Mouse (Mus musculus) erythroid progenitor cell, adult 5-6 weeks (primary cell): ENCODE data around the gene B4galt3. TPM values are rescaled to one million over a fixed set of nuclear protein-coding genes. Genes with fewer than 3 reads are reported as not detected.

Experiments
- ATAC-seq: replicated peaks from 2 replicates; pipeline ENCODE4 v1.8.0; 2016; ENCODE audit warnings: moderate number of reproducible peaks, mild to moderate bottlenecking, moderate TSS enrichment, inconsistent platforms; ENCODE audit not compliant: poor library complexity, low FRiP score, severe bottlenecking
- total RNA-seq, 2 experiments: library from RNA; stranded (forward) in 1 of 2; stranded (reverse) in 1 of 2; fragments of 150-400 nt in 1 of 2; fragments of 186-747, 209-891 nt in 1 of 2; gene quantifications; 2 replicates each; pipeline versions ENCODE4 v1.2.3 to v1.2.4; 2015 to 2017; ENCODE audit warnings: low replicate concordance in 2 of 2

The B4galt3 gene
- total RNA-seq, 2 experiments from 2014 or later, result 19.7 to 26.8 TPM

DNA sequence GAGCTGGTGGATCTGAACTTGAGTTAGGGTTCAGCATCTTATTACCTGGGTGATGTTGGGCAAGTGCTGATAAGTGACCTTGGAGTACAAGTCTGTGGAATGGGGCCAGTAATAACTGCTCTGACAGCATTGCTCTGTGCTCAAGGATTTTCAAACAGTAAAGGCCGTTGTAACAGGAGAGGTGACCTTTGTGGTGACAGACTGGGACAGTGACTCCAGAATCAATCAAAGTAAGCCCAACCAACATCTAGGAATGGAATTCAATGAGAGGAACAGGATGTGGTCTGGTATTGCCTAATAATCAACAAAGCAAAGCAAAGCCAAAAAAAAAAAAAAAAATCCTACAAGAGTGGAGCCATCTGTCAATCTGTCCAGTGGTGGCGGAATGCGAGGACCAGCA is 9.8 kb upstream of the B4galt3 start:
- ATAC-seq, result no peak

DNA sequence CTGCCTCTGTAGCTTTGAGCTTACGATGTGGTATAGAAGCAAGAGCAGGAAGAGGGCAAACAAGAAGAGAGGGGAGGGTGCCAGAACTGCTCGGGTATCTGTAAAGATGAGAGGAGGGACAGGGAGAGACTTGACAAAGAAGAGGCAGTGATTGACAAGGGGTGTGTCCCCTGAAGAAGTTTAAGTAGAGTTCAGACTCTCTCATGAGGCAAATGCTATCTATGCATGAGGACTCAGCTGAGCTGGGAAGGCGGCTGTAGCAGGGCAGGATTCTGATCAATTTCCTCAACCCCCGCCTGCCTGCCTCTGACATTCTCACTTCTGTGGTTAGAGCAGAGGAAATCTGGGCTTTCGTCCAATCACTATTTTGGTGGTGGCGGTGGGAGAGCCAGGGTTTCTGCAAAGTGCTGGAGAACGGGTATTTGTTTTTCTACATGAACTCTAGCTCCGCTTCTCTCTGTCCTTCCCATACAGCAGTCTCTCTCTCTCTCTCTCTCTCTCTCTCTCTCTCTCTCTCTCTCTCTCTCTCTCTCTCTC is 7.5 kb upstream of the B4galt3 start:
- ATAC-seq, result no peak

DNA sequence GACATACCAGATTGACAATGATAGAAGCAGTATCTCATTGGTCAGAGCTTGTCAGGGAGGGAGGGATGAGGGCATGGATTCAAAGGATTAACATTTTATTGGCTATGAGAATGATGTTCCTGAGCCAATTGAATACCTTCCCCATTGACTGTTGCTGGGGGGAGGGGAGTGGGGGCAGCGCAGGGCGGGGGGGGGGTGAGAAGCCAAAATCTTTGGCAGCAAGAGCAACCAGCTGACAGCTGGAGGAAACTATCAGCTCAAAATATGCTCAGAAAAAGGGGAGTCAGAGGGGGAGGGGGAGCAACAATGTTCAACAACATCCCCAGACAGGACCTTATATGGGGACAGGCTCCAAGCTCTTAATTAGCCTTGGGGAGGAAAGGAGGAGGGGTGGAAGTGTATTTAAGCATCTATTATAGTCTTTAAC is 6.9 kb upstream of the B4galt3 start:
- no peak for ATAC-seq

DNA sequence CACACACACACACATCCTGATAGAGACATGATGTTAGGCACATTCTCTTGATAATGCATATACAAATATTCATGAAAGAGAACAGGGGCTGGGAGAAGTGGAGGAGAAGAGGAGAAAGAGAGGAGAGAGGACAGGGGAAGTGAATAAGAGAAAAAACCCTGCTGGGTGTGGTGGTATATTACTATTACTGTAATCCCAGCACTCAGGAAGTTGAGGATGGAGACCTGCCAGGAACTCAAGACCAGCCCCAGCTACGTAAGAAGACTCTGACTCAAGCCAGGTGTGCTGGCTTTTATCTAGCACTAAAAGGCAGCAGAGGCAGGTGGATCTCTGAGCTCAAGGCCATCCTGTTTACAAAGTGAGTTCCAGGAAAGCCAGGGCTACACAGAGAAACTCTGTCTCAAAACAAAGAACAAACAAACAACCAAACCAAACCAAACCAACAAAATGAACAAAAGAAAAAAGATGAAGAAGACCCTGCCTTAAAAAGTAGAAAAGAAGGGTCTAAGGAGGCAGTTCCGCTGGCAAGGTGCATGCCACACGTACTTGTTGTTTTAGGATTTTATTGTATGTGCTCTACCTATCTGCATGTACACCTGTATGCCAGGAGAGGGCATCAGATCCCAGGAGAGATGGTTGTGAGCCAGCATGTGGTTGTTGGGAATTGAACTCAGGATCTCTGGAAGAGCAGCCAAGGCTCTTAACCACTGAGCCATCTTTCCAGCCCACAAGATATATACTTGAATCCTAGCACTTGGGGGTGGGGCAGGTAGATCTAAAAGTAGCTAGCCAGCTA is 6.3 kb upstream of the B4galt3 start:
- 0 out of 2 replicates have a peak, but pooled peaks have one; percentile 66 for ATAC-seq

DNA sequence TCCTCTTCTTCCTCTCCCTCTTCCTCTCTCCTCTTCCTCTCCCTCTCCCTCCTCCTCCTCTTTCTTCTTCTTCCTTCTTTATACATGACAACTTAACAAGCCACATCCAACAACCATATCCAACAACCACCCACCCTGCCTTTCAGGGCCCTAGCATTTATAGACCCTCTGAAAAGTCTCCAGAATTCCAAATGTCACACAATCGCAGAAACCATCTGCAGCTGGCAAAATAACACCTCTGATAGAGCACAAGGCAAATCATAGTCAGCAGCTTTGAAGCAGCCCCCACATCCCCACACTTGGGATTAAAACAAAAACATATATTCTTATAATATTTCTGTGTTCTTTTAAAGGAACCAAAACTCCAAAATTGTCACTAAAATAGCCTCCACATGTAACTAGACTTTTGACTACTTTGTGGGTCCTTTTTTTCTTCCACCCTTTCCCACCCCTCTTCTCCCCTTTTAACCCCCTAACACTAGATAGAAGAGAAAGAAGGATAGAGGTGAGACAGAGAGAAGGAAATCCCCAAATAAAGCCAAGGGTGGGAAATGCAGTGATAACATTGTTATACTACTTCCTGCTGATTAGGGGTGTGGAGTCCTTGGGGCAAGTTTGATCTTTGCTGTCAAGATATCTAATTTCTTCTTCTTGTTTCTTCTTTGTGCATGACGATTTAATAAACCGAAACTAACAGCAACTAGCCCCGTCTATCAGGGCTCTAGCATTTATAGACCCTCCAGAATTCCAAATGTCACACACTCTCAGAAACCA is 4.0 kb upstream of the B4galt3 start:
- no peak for ATAC-seq

DNA sequence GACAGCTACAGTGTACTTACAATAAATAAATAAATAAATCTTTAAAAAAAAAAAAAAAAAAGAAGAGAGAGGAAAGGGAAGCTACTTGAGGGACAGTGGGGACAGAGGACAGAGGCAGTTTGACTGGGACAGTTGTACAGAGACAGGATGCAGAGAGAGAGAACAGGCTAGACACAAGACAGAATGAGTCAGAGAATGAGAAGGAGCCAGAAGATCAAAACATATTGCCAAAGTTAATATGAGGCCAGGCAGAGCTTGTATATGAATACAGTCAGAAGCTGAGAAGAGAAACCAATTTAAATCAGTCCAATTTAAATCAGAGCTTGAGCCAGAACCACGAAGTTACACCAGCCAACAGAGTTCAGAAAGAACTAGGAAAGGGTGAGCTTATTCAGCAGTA is 1.8 kb upstream of the B4galt3 start:
- no peak for ATAC-seq

DNA sequence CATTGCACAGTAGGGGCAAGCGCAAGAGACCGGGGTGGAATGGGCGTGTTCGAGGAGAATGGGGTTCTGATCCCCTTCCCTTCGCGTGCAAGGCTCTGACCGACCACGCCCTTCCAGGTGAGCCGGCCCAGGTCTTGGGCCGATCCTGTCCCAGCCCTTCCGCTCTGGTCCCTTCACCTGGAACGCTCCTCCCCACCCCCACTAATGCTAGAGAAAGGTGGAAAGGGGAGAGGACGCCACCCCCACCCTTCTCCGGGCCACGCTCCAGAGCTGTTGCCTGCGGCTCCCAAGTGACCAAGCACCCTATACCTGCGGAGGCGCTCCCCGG is 409 bp downstream of the B4galt3 start:
- peak; percentile 67 for ATAC-seq

DNA sequence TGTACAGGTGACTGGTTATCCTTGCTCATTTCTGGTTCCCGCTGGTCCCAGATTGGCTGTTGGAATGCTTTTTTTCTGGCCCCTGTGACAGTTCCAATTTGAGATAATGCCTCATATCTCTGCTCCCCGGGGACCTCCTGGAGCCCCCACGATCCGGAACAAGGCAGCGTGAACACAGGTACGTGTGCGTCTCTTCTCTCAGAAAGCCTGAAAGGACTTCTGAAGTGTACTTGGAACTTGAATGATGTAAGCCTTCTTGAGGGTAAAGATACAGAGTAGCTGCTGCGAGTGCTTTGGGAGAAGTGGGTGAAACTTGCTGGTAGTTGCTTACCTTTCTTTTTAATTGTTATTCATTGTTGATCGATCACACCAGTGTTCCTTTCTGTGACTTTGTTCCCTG is 1.1 kb downstream of the B4galt3 start:
- no peak for ATAC-seq

DNA sequence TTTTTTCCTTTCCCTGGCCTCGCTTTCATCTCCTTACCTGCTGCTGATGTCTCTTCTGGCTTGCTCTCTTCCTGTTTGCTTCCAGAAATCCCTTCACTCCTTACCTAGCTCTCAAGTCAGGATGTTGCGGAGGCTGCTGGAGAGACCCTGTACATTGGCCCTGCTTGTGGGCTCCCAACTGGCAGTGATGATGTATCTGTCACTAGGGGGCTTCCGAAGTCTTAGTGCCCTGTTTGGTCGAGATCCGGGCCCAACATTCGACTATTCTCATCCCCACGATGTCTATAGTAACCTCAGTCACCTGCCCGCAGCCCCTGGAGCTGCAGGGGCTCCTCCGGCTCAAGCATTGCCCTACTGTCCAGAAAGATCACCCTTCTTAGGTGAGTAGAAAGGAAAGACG is 1.5 kb downstream of the B4galt3 start:
- ATAC-seq, result no peak

DNA sequence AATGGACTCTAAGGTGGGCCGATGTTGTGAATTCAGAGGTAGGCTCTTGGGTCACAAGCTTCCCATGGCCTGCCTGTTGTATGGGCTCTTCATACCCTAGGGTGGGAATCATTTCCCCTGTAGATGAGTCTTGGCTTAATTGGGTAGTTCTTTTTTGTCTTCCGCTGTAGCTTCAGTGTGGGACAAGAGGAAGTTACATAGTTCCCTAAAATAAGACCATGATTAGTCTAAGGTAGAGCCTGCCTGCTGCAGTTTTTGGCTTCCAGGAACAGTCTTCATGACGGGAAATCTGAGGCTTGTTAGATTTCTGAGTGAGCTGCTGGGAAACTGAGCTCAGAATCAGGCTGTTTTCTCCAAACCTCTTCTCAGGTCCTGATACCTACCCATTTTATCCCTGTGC is 2.0 kb downstream of the B4galt3 start:
- ATAC-seq, result no peak

DNA sequence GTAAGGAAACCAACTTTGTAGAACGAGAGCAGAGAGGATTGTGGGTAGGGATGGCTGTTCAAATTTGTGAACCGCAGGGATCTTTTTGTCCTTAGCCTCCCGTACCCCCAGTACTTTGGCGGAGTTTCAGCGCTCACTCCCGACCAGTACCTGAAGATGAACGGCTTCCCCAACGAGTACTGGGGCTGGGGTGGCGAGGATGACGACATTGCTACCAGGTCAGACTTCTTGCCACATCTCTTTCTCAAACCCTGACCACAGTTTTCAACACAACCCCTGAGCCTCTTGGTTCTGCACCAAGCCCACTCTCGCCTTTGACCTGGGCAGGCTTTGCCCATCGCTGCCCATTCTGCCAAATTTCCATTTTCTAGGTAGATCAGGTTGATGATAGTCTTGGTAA is 4.0 kb downstream of the B4galt3 start:
- ATAC-seq, result no peak

DNA sequence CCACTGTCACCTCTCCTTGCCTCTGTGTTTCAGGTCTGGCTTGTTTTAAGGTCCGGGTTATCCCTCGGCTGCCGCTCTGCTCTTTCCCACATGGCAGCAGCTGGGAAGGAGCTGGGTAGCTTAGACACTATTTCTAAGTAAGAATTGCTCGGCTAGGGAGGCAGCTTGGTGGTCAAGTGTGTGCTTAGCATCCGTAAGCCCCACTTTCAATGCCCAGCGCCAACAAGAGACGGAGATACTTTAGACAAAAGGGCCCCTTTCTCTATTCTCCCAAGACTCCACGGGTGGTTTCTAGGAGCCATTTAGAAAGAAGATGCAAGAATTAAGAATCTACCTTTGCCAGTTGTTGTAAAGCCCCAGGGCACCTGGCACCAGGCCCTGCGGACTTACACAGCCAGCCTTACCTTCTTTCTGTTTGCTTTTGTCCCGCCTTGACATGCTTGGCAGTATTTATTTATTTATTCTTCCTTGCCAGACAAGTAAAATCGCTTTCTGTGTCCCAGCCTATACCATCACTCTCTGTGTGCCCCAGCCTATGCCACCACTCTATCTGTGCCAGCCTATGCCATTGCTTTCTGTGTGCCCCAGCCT is 5.1 kb downstream of the B4galt3 start:
- no peak for ATAC-seq

DNA sequence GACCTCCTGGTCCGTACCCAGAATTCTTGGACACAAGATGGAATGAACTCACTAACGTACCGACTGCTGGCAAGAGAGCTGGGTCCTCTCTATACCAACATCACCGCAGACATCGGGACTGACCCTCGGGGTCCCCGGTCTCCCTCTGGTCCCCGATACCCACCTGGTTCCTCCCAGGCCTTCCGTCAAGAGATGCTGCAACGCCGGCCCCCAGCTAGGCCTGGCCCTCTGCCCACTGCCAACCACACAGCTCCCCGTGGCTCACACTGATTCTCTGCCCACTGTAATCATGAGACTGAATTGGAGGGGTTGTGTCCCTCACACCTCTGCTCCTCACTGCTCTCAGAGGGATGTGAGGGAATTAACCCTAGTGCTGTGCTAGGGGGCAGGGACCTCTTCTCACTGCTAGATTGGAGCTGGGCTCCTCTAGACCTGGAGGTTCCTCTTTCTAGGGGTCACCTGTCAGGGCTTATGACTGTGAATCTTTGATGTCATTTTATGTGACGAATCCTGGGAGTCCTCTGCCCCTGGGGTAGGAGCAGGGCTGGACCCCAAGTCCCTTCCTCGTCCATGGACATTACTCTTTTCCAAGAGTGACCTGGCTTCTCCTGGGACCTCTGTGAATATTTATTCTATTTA is 6.1 kb downstream of the B4galt3 start:
- ATAC-seq, result no peak

DNA sequence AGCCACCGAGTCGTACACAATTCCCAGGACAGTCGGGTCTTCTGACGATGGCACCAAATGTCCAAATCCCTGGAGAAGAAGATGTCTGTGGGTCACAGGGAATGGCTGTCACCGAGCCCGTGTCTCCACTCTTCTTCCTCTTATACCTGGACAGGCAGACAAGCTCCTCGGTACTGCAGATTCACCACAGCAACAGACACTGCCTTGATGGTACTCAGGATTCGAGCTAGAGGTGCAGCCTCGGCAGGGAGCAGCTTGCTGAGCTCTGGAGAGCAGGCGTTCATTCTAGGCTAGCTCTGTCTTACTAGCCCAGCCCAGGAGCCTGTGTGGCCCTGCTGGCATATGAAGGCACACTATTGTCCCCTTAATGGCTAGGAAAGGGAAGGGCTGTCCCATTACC is 7.6 kb downstream of the B4galt3 start:
- ATAC-seq, result no peak

DNA sequence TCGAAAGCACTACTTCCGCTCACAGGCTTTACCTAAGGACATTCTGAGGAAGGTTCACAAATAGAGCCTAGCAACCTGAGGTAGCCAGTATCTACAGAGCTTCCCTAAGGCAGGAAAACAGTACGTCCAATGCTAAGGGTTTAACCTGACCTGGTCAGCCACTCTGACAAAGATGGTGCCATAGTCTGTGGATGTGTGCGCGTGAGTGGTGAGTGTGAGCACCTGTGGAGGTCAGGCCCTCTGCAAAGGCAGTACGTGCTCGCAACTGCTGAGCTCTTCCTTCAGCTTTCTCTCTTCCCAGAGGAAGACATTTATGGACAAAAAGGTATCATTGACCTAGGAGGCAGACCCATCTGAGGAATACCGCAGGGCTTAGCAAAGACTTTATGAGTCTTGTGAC is 8.3 kb downstream of the B4galt3 start:
- no peak for ATAC-seq

DNA sequence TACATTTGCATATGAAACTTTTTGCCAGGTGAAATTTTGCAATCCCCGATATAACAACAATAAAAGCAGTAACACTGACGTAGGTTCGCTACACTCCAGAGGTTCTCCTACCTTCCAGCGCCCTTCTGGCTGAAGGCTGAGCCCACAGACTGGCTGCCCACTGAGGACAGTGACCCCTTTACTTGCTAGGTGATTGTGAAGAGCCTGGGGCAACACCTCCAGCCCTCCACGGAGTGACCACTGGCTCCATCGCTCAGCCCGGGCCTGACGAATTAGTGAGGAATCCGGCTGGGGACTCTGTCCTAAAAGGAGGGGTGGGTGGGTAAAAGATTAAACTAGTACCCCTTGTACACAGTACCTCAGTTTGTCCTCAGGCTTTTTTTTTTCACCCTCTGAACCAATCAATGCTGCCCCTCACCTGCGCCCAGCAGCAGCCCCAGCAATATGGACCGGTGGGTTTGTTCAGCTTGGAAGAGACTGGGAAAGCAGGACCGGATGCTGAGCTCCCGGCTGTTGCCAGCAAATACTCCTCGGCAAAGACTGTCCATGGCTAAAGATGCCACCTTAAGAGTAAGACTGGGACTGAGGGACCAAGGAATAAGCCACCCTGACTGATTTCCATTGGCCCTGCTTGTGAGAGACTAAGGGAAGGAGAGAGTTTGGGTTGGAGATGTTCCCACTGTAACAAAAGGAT is 9.0 kb downstream of the B4galt3 start:
- no peak for ATAC-seq

DNA sequence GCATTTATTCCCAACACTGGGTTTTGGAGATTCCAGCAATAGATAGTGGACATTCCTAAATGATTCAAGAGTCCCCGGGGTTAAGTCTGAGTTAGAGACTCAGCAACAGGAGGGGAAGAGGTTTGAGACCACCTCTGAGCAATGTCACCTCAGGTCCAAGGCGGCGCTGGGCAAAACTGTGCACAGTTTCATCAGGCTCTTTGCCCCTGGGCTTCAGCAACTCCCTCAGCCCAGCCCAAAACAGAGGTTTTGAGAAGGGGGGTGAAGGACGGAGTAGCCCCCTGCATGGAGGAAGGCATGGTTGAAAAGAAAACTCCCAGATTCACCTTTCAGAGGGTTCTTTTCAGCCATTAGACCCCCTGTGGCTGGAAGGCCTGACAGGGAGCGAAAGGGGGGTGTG is 9.6 kb downstream of the B4galt3 start:
- no peak for ATAC-seq

DNA sequence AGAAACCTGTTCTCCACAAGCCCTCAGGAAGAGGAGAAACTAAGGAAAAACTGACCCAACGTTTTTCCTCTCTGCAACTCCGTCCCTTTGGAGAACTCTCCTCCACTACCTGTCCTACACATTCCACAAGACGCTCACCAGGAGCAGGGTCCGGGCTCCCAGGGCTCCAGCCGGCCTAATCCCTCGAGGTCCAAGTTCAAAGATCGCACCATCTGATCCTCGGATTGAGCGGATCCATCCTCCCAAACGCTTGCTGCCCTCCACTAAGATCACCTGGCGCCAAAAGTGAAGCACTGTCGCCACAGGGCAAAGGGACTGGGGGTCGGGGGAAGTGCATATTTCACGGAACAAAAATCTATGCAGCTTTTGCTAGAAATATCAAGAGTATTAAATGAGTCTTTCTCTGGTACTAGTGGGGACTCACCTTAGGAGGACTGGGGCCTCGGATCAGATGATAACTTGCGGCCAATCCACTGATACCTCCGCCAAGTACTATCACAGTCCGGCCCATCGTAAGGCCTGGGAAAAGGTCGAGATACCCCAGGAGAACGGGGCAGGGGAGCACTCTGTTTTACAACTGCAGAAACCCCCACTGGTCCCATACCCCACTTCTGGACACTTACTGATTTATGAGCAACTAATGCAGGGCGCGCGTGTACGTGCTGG is 10.3 kb downstream of the B4galt3 start:
- ATAC-seq, result peak; percentile 36

DNA sequence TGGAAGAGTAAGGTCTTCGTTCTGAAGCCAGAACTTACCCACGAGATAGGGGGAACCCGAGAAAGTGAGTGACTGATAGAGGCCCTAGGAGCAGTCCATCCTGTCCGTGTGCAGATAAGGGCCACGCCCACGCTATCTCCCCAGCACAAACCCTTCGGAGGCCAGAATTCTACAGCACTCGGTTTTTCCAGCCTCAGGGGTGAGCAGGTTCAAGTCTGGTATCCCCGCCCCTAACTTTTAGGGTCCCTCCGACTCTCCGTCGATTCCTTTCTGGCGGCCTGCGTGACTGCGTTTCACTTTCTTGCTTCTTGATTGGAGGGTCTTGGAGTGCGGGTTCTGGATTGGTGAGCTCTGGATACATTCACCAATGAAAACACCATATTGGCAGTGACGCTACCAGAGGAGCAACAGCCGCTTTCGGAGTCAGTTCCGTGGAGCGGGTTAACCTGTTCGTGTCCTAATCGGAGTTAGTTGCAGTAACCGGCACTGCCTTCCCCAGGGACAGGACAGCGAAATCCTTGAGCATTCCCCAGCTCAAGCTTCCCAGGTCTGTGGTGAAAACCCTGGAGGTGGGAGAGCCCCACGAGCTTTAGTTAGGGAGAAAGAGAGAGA is 10.9 kb downstream of the B4galt3 start, which contains the start of gene Ppox:
Gene Ppox (minus strand): TSS at position 271 of the 612 bp plus-strand sequence.
- peak; percentile 82 for ATAC-seq
